Mouse (Mus musculus): ENCODE data around the gene Klf1. TPM values are rescaled to one million over a fixed set of nuclear protein-coding genes. Genes with fewer than 3 reads are reported as not detected.

Klf1 gene
- polyA plus RNA-seq, 1 experiment from 2014 or later: 3.5 TPM

Small RNA genes lying within 50 kb of the gene (microRNA-seq; reads per million reads assigned to microRNA genes)
- gene Gm24197 (not detected), gene Mir7069 (9.2 reads per million, percentile 26 among the genes with 10 or more reads in this experiment)

Other genes with a start within 250 kb of the Klf1 start
- 53.7 and 62.2 TPM in 2 replicates for gene Ier2, start 239.1 kb upstream of the Klf1 start, polyA plus RNA-seq (2016; fragmentation: Nextera tagmentation; extraction: Ambion mirVana)
- 55.4 and 59.6 TPM in 2 replicates for gene Trmt1, start 215.6 kb upstream of the Klf1 start, polyA plus RNA-seq (2016; fragmentation: Nextera tagmentation; extraction: Ambion mirVana)
- 22.8 and 26.6 TPM in 2 replicates for gene Nacc1, start 214.1 kb upstream of the Klf1 start, polyA plus RNA-seq (2016; fragmentation: Nextera tagmentation; extraction: Ambion mirVana)
- 3.1 and 3.9 TPM in 2 replicates for gene Lyl1, start 200.5 kb upstream of the Klf1 start, polyA plus RNA-seq (2016; fragmentation: Nextera tagmentation; extraction: Ambion mirVana)
- 2.2 and 3.5 TPM in 2 replicates for gene G430095P16Rik, start 178.9 kb upstream of the Klf1 start, polyA plus RNA-seq (2016; fragmentation: Nextera tagmentation; extraction: Ambion mirVana)
- 31.9 and 33.2 TPM in 2 replicates for gene Nfix, start 101.6 kb upstream of the Klf1 start, polyA plus RNA-seq (2016; fragmentation: Nextera tagmentation; extraction: Ambion mirVana)
- 5.3 and 5.6 TPM in 2 replicates for gene Dand5, start 79.1 kb upstream of the Klf1 start, polyA plus RNA-seq (2016; fragmentation: Nextera tagmentation; extraction: Ambion mirVana)
- gene Gadd45gip1, start 70.4 kb upstream of the Klf1 start, polyA plus RNA-seq (2016; fragmentation: Nextera tagmentation; extraction: Ambion mirVana): 43.0 and 44.8 TPM in 2 replicates
- gene Rad23a, start 61.3 kb upstream of the Klf1 start, polyA plus RNA-seq (2016; fragmentation: Nextera tagmentation; extraction: Ambion mirVana): 108 and 118 TPM in 2 replicates
- 619 TPM in 2 replicates for gene Calr, start 55.0 kb upstream of the Klf1 start, polyA plus RNA-seq (2016; fragmentation: Nextera tagmentation; extraction: Ambion mirVana)
- 110 and 111 TPM in 2 replicates for gene Farsa, start 44.9 kb upstream of the Klf1 start, polyA plus RNA-seq (2016; fragmentation: Nextera tagmentation; extraction: Ambion mirVana)
- 76.7 and 82.9 TPM in 2 replicates for gene Syce2, start 29.8 kb upstream of the Klf1 start, polyA plus RNA-seq (2016; fragmentation: Nextera tagmentation; extraction: Ambion mirVana)
- gene Gcdh, start 8.0 kb upstream of the Klf1 start, polyA plus RNA-seq (2016; fragmentation: Nextera tagmentation; extraction: Ambion mirVana): 31.1 and 33.2 TPM in 2 replicates
- gene Dnase2a, start 6.6 kb downstream of the Klf1 start, polyA plus RNA-seq (2016; fragmentation: Nextera tagmentation; extraction: Ambion mirVana): 8.7 and 9.8 TPM in 2 replicates
- 29.3 and 35.3 TPM in 2 replicates for gene Mast1, start 35.4 kb downstream of the Klf1 start, polyA plus RNA-seq (2016; fragmentation: Nextera tagmentation; extraction: Ambion mirVana)
- gene Rtbdn, start 45.1 kb downstream of the Klf1 start, polyA plus RNA-seq (2016; fragmentation: Nextera tagmentation; extraction: Ambion mirVana): 0.88 and 1.6 TPM in 2 replicates
- not detected in 2 replicates for gene Gm49661, start 67.5 kb downstream of the Klf1 start, polyA plus RNA-seq (2016; fragmentation: Nextera tagmentation; extraction: Ambion mirVana)
- 1,271 and 1,280 TPM in 2 replicates for gene Prdx2, start 67.7 kb downstream of the Klf1 start, polyA plus RNA-seq (2016; fragmentation: Nextera tagmentation; extraction: Ambion mirVana)
- gene Rnaseh2a, start 67.8 kb downstream of the Klf1 start, polyA plus RNA-seq (2016; fragmentation: Nextera tagmentation; extraction: Ambion mirVana): 117 and 124 TPM in 2 replicates
- gene Junb, start 76.8 kb downstream of the Klf1 start, polyA plus RNA-seq (2016; fragmentation: Nextera tagmentation; extraction: Ambion mirVana): 4.8 and 4.9 TPM in 2 replicates
- gene Hook2, start 88.7 kb downstream of the Klf1 start, polyA plus RNA-seq (2016; fragmentation: Nextera tagmentation; extraction: Ambion mirVana): 16.1 and 18.2 TPM in 2 replicates
- not detected in 2 replicates for gene Best2, start 112.6 kb downstream of the Klf1 start, polyA plus RNA-seq (2016; fragmentation: Nextera tagmentation; extraction: Ambion mirVana)
- gene Asna1, start 123.4 kb downstream of the Klf1 start, polyA plus RNA-seq (2016; fragmentation: Nextera tagmentation; extraction: Ambion mirVana): 140 TPM in 2 replicates
- 156 and 175 TPM in 2 replicates for gene Trir, start 124.9 kb downstream of the Klf1 start, polyA plus RNA-seq (2016; fragmentation: Nextera tagmentation; extraction: Ambion mirVana)
- 45.1 and 50.7 TPM in 2 replicates for gene Tnpo2, start 135.0 kb downstream of the Klf1 start, polyA plus RNA-seq (2016; fragmentation: Nextera tagmentation; extraction: Ambion mirVana)
- 32.1 and 33.7 TPM in 2 replicates for gene Fbxw9, start 158.1 kb downstream of the Klf1 start, polyA plus RNA-seq (2016; fragmentation: Nextera tagmentation; extraction: Ambion mirVana)
- 1.3 TPM in 1 of 2 replicates, not detected in the other for gene Gm5741, start 166.1 kb downstream of the Klf1 start, polyA plus RNA-seq (2016; fragmentation: Nextera tagmentation; extraction: Ambion mirVana)
- 74.2 and 82.3 TPM in 2 replicates for gene Dhps, start 169.8 kb downstream of the Klf1 start, polyA plus RNA-seq (2016; fragmentation: Nextera tagmentation; extraction: Ambion mirVana)
- gene Wdr83os, start 178.8 kb downstream of the Klf1 start, polyA plus RNA-seq (2016; fragmentation: Nextera tagmentation; extraction: Ambion mirVana): 117 and 118 TPM in 2 replicates
- gene Wdr83, start 179.4 kb downstream of the Klf1 start, polyA plus RNA-seq (2016; fragmentation: Nextera tagmentation; extraction: Ambion mirVana): 48.2 and 48.8 TPM in 2 replicates
- gene Man2b1, start 181.3 kb downstream of the Klf1 start, polyA plus RNA-seq (2016; fragmentation: Nextera tagmentation; extraction: Ambion mirVana): 14.9 and 17.8 TPM in 2 replicates
- gene Zfp791, start 221.2 kb downstream of the Klf1 start, polyA plus RNA-seq (2016; fragmentation: Nextera tagmentation; extraction: Ambion mirVana): 1.4 and 1.7 TPM in 2 replicates
- gene Cks1brt, start 250.0 kb downstream of the Klf1 start, polyA plus RNA-seq (2016; fragmentation: Nextera tagmentation; extraction: Ambion mirVana): not detected in 2 replicates